Mouse (Mus musculus) embryonic fibroblast, embryonic 13.5 days (primary cell): ENCODE measurements around the gene Acpp. TPM values are rescaled to one million over a fixed set of nuclear protein-coding genes. Genes with fewer than 3 reads are reported as not detected.

Source experiments
- H3K27ac ChIP-seq: 2 replicates; pipeline ENCODE4 v1.5.1; 2012; ENCODE audit warnings: low read length, control low read depth, inconsistent platforms; ENCODE audit not compliant: insufficient read depth
- H3K4me1 ChIP-seq: 2 replicates; pipeline ENCODE4 v1.6.1; 2011; ENCODE audit warnings: low read length; ENCODE audit not compliant: control insufficient read depth, insufficient read depth
- H3K4me3 ChIP-seq: 2 replicates; pipeline ENCODE4 v1.5.1; 2011; ENCODE audit warnings: mild to moderate bottlenecking, control low read depth, low read length; ENCODE audit not compliant: insufficient read depth
- CTCF ChIP-seq: IDR thresholded peaks from 2 replicates; pipeline ENCODE4 v1.5.1; 2011; ENCODE audit warnings: mild to moderate bottlenecking, control low read depth, low read length, moderate library complexity, borderline replicate concordance; ENCODE audit not compliant: insufficient read depth
- POLR2A ChIP-seq: IDR thresholded peaks from 2 replicates; pipeline ENCODE4 v1.6.1; 2011; ENCODE audit warnings: low read depth, mild to moderate bottlenecking, control low read depth, low read length, moderate library complexity
- polyA plus RNA-seq: library from polyadenylated mRNA; stranded (reverse); fragments of >200 nt; gene quantifications from 2 replicates; pipeline ENCODE4 v1.2.4, GENCODE M21; 2011; ENCODE audit warnings: low read depth; ENCODE audit not compliant: missing spikeins, insufficient read length

Gene Acpp
- polyA plus RNA-seq, 1 experiment = 0.84 TPM

DNA sequence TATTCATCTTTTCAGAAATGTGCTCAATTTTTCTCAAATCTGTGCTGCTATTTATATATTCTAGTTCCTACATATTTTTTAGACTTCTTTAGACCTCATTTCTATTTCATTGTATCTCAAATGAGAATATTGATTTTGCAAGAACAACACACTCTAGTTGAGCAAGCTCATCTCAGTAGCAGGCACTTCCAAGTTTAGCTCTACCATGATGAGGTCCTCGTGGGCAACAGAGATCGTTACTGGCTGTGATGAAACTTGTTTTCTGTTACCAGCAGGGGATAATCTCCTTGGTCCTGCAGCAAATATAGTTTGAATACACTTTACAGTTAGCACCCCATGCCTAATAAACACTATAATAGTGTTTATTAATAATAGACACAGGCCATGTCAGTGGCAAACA is 81.5 kb downstream of the Acpp start:
- H3K4me1 ChIP-seq = peaks cover 18% of the 10 kb centered on the region

DNA sequence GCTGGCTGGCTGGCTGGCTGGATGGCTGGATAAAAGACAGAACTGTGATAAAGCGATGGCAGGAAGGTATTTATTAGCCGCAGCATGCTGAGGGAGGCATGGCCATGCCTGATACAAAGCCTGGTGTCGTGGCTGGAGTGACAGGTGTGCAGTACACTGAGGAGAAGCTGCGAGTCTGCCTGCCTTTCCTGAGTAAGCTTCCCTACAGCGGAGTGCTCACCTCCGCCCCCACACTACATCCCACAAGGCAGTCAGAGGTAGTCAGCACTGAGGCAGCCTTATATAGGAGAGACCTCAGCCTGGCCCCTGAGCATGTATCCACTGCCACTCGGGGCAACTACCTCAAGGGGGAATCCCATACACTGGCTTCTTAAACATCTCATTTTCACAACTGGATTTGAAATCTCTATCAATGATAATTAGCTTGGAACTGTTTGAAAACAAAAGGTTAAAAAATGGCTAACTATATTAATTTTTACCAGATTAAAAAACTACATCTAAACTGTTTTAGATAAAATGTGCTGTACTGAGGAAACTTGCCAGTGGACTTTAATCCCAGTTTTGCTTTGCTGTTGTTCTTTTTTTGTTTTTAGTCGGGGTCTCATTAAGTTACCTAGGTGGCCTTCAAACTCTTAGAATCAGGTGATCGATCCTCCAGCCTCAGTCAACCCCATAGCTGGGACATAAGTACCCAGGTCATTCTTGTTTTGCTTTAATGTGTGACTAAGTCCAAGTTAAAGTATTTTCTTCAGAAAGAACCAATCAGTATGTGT is 83.0 kb downstream of the Acpp start:
- H3K27ac ChIP-seq = no peak overlapping the region
- no peak for TF ChIP-seq CTCF
- H3K4me1 ChIP-seq = peaks cover 11% of the 10 kb centered on the region
- H3K4me3 ChIP-seq = no peak overlapping the region

More for the DNA sequence above, 81.5 kb downstream of the Acpp start:
- Histone ChIP-seq H3K4me3 (no peak overlapping the region), H3K27ac (no peak overlapping the region)
- no peak for TF ChIP-seq POLR2A
- TF ChIP-seq CTCF = no peak

DNA sequence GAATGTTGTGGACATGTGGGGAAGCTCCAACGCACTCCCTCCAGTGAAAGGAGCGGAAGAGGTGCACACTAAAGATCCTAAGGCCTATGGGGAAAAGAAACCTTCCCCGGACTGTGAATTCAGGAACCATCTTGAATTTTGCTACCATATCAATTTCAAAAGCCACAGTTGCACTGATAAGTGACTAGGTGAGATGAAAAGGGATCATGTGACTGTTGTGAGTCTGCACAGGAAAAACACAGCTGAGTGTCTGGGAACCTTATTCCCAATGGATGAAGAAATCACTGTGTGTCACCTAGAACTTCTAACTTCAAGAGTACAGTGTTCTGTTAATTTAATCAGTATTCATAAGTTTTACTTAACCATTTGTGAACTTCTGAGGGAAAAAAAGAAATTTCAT is 84.9 kb downstream of the Acpp start:
- H3K4me1 ChIP-seq = peaks cover 13% of the 10 kb centered on the region
- H3K4me3 ChIP-seq = no peak overlapping the region
- TF ChIP-seq CTCF (no peak), POLR2A (no peak)

DNA sequence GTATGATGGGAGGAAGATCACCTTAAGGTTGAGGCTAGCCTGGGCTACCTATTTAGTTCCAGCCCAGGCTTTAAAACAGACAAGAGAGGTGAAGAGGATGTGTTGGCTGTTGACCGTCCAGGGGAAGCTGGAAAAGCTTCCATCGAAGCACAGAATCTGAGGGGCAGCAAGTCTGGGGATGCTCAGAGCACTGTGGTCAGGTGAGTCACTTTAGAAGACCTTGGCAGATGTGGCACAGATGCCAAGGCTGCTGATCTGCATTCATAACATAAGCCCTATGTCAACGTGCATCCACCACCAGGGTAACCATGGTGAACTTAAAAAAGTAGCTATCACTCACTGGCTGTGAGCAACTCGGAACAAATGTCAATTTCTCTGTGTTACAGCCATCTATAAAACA is 85.9 kb downstream of the Acpp start:
- H3K4me1 ChIP-seq = peaks cover 6% of the 10 kb centered on the region
- TF ChIP-seq POLR2A = no peak
- no peak for TF ChIP-seq CTCF
- H3K27ac ChIP-seq = no peak overlapping the region
- no peak overlapping the region for H3K4me3 ChIP-seq

More for the DNA sequence above, 84.9 kb downstream of the Acpp start:
- no peak overlapping the region for H3K27ac ChIP-seq

DNA sequence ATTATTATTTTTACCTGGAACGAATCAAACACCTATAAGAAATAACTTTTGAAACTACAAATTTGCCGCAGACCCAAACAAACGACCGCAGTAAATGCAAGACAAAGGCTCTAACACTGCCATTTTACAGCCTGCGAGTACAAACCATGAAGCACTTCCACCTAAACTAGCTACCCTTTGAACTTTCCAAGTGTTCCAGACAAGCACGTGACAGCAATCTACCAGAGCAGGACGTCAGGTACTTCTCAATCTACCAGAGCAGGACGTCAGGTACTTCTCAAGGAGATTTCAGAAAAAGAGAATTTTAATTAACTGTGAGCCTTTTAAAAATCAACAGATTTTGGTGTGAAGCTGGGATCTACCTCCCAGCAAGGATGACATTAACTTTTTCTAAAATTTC is 86.4 kb downstream of the Acpp start:
- Histone ChIP-seq H3K4me1 (peaks cover 5% of the 10 kb centered on the region), H3K4me3 (no peak overlapping the region), H3K27ac (no peak overlapping the region)
- TF ChIP-seq CTCF (no peak), POLR2A (no peak)

DNA sequence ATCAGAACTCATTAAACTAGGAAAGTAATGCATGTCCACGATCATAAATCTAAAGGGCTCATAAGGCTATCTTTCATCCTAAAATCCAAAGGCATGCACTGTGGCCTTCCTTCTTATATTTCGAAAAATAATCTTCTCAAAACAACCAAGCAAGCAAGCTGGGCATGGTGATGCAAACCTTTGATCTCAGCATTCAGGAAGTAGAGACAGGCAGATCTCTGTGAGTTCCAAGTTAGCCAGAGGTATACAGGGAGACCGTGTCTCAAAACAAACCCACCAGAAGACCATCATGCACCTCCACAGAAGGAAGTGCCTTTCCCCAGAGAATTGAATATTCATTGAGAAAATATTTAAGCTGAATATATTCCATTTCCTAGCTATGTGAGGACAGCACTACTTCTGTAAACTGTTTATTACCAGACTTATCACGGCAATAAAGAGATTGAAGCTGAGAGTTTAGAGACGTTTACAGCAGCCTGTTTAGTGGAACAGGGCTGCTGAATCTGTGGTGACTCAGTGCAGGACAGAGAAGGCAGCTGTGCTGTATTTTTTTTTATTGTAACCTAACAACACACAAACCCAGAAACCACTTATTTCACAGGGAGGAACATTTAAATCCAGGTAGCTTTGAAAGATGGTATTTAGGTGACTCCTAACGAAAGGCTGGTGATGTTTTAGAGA is 90.1 kb downstream of the Acpp start:
- TF ChIP-seq CTCF = no peak
- no peak for TF ChIP-seq POLR2A
- Histone ChIP-seq H3K4me3 (no peak overlapping the region), H3K27ac (no peak overlapping the region), H3K4me1 (peaks cover 5% of the 10 kb centered on the region)

DNA sequence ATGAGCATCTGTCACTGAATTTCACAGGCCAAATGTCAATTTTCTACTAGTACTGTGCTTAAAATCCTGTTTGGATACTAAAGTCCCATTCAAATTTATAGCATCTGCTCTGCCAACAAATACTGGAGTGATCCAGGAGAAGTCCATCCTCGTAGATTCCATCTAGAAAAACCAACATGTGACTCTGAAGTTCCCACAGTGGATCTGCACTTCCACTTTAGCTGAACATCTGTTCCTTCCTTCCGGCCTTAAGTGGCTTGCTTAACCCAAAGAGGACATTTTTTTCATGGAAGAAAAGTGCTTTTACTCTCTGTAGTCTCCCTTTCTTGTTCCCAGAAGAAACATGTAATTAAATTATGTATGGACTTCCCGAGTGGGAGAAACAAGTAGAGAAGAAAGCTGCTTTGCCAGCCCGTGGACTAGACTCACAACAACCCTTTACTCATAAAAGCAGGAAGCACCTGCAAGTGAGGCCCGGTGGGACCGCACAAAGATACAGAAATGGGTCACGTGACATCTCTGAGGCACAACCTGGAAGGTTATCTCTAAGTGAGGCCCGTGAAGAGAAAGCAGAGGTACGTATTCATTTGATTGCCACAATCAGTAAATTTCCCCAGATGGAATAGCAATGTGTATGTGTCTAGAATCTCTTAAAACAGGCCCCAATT is 93.6 kb downstream of the Acpp start:
- H3K4me1 ChIP-seq = peaks cover 2% of the 10 kb centered on the region; the same call in 1 of the 2 replicates
- no peak overlapping the region for H3K27ac ChIP-seq
- no peak overlapping the region for H3K4me3 ChIP-seq
- TF ChIP-seq CTCF (no peak), POLR2A (no peak)

DNA sequence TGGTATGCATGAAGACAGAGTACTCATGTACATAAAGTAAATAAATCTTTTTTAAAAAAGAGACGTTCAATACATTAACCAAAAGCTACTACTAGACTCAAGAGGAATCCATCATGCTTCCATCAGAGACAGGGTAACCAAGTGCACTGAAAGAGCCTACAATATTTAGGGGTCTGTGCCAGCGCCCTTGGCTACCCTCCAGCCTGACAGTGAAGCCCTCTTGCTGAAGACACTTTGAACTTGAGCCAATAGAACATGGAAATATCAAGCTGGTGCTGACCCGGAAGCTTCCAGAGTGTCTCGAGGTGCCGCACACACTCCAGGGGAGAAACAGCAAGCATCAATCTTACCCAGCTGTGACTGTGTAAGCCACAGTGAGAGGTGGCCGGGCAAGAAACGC is 97.4 kb downstream of the Acpp start:
- H3K27ac ChIP-seq = no peak overlapping the region
- H3K4me1 ChIP-seq = no peaks in the 10 kb centered on the region
- H3K4me3 ChIP-seq = no peak overlapping the region
- no peak for TF ChIP-seq POLR2A
- no peak for TF ChIP-seq CTCF

DNA sequence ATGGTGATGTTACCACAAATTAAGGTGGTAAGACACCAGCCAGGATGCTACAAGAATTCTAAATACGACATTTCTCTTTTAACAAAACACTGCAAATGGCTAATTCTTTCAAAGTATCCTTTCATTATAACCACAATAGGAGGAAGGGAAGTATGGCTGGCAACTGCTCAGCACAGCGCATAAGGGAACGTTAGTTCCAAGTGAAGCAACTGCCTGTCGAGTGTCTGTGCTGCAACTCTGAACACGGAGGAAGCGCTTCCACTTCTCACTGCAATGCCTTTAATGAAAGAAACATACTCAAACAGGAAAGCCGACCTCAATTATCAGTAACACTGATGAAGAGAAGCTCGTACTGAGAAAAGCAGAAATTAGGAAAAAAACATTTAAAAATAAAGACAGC is 98.5 kb downstream of the Acpp start:
- Histone ChIP-seq H3K4me1 (no peaks in the 10 kb centered on the region), H3K27ac (no peak overlapping the region), H3K4me3 (no peak overlapping the region)
- TF ChIP-seq CTCF (no peak), POLR2A (no peak)

Other genes starting within 250 kb of the Acpp start
- 0.74 TPM in 1 of 2 replicates, not detected in the other for gene Ackr4, start 210.8 kb downstream of the Acpp start, polyA plus RNA-seq
- 107 and 109 TPM in 2 replicates for gene Dnajc13, start 74.8 kb downstream of the Acpp start, polyA plus RNA-seq
- gene Cpne4, start 209.5 kb upstream of the Acpp start, polyA plus RNA-seq = 0.40 and 0.56 TPM in 2 replicates